Mouse (Mus musculus) heart, adult 8-10 months (tissue): Measurements from ENCODE around the gene Gsk3b. TPM values are rescaled to one million over a fixed set of nuclear protein-coding genes. Genes with fewer than 3 reads are reported as not detected.
"Not testable (repeated sequence)": the region's sequence is repeated elsewhere in the genome, so short reads cannot be mapped to it uniquely, and the experiment has no call there.

Experiments
- DNase-seq: peaks from one replicate; pipeline ENCODE4 v3.0.0; 2022; ENCODE audit warnings: low spot score
- total RNA-seq, 4 experiments: library from RNA; stranded (reverse); gene quantifications; 2 replicates each; pipeline ENCODE4 v1.2.4; 2022

Gene Gsk3b
- total RNA-seq = 10 to 100 TPM; 48.8 to 54.3 (median 53.0) TPM

GRCm38 (mm10) chr16:38088629-38089446 lies at the start of gene Gsk3b:
Gene Gsk3b, plus strand, starts transcription at chr16:38089001.
- DNase-seq = peak; percentile 100

GRCm38 (mm10) chr16:38042160-38042559 lies 46.6 kb upstream of the Gsk3b start:
- no peak for DNase-seq

GRCm38 (mm10) chr16:38044551-38044950 lies 44.2 kb upstream of the Gsk3b start:
- peak; percentile 7 for DNase-seq

- no peak for DNase-seq
Observed at GRCm38 (mm10) chr16:38047781-38048558, 40.8 kb upstream of the Gsk3b start.

GRCm38 (mm10) chr16:38057898-38058297 lies 30.9 kb upstream of the Gsk3b start:
- DNase-seq = no peak

GRCm38 (mm10) chr16:38058836-38059235 lies 30.0 kb upstream of the Gsk3b start:
- no peak for DNase-seq

- no peak for DNase-seq
Observed at GRCm38 (mm10) chr16:38059631-38060030, 29.2 kb upstream of the Gsk3b start.

GRCm38 (mm10) chr16:38073859-38074631 lies 14.8 kb upstream of the Gsk3b start:
- DNase-seq = not testable (repeated sequence)

GRCm38 (mm10) chr16:38080201-38080600 lies 8.6 kb upstream of the Gsk3b start:
- DNase-seq = no peak

GRCm38 (mm10) chr16:38087231-38087630 lies 1.6 kb upstream of the Gsk3b start:
- DNase-seq = no peak

- DNase-seq = no peak
Observed at GRCm38 (mm10) chr16:38087645-38088125, 1.1 kb upstream of the Gsk3b start.

GRCm38 (mm10) chr16:38088126-38088628 lies 624 bp upstream of the Gsk3b start:
- no peak for DNase-seq

GRCm38 (mm10) chr16:38089447-38090170 lies 808 bp downstream of the Gsk3b start:
- no peak for DNase-seq

- no peak for DNase-seq
Observed at GRCm38 (mm10) chr16:38090341-38091005, 1.7 kb downstream of the Gsk3b start.

GRCm38 (mm10) chr16:38091041-38091440 lies 2.2 kb downstream of the Gsk3b start:
- no peak for DNase-seq

GRCm38 (mm10) chr16:38091706-38092105 lies 2.9 kb downstream of the Gsk3b start:
- no peak for DNase-seq

GRCm38 (mm10) chr16:38092598-38092997 lies 3.8 kb downstream of the Gsk3b start:
- no peak for DNase-seq

GRCm38 (mm10) chr16:38095181-38095851 lies 6.5 kb downstream of the Gsk3b start:
- DNase-seq = no peak

GRCm38 (mm10) chr16:38097521-38097920 lies 8.7 kb downstream of the Gsk3b start:
- DNase-seq = no peak

GRCm38 (mm10) chr16:38099325-38099724 lies 10.5 kb downstream of the Gsk3b start:
- no peak for DNase-seq
